Mouse (Mus musculus) ES-CJ7 (cell line): ENCODE data around the gene Raet1d.
"Not testable (repeated sequence)": the region's sequence is repeated elsewhere in the genome, so short reads cannot be mapped to it uniquely, and the experiment has no call there.

ENCODE experiments used
- DNase-seq: peaks from one replicate; pipeline ENCODE4 v3.0.0; 2011; ENCODE audit warnings: low read depth, low spot score

Raet1d gene

GRCm38 (mm10) chr10:22360252-22360651 is at the start of gene Raet1d:
Gene Raet1d (plus strand): TSS chr10:22360552.
- DNase-seq = not testable (repeated sequence)

DNA sequence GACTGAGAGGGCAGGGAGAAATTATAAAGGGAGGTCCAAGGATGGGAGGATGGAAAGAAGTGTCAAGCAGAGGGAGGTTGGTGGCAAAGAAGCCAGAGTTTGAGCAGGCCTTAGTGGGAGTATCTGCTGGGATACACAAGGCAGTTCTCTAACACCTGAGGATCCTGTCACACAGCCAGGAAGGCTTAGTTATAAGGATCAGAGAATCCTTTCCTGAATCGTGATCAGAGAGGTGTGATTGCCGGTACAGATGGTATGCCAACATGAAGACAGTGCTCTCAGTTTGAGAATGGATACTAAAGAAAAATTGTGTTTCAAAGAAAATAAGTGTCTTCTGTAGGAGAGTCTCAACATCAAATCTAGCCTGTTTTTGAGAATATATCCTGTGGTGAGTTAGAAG is 37.5 kb upstream of the Raet1d start:
- DNase-seq = no peak

DNA sequence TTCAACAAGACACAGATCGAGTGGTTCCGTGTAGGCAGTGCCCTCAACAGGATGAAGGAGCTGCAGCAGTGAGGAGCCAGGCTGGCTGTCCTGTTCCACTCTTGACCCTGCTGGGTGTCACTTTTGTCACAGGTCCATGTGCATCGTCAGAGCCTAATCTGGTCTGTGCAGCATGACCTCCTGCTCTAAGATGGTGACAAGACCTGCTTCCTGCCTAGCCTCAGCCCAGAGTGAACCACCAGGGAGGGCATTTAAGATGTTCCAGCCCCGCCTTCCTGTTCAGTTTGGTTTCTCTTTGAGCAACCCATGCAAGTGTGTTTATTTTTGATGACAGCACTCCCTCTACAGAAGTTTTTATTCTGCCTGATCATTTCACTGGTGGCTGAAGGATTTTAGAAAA is 14.6 kb upstream of the Raet1d start:
- not testable (repeated sequence) for DNase-seq

- not testable (repeated sequence) for DNase-seq
Measured at GRCm38 (mm10) chr10:22353548-22354195, 6.7 kb upstream of the Raet1d start.

- not testable (repeated sequence) for DNase-seq
Measured at GRCm38 (mm10) chr10:22354196-22354574, 6.2 kb upstream of the Raet1d start.

DNA sequence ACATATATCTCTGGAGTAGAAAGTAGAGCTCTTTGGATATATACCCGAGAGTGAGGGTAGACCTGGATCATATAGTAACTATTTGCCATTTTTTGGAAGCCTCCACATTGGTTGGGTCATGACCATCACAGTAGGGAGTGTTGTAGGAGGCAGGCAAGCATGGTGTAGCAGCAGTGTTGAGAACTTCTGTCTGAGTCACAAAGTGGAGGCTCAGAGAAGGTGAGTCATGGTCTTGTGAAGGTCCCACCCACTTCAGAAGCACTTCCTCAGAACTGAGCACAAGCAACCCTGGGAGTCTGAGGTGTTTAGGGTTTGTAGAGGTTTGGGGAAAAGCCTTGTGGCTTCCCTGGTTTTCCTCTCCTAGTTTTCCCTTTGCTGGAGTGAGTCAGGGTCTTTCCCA is 3.0 kb upstream of the Raet1d start:
- DNase-seq = not testable (repeated sequence)

GRCm38 (mm10) chr10:22360957-22361356 is 605 bp downstream of the Raet1d start:
- DNase-seq = not testable (repeated sequence)

DNA sequence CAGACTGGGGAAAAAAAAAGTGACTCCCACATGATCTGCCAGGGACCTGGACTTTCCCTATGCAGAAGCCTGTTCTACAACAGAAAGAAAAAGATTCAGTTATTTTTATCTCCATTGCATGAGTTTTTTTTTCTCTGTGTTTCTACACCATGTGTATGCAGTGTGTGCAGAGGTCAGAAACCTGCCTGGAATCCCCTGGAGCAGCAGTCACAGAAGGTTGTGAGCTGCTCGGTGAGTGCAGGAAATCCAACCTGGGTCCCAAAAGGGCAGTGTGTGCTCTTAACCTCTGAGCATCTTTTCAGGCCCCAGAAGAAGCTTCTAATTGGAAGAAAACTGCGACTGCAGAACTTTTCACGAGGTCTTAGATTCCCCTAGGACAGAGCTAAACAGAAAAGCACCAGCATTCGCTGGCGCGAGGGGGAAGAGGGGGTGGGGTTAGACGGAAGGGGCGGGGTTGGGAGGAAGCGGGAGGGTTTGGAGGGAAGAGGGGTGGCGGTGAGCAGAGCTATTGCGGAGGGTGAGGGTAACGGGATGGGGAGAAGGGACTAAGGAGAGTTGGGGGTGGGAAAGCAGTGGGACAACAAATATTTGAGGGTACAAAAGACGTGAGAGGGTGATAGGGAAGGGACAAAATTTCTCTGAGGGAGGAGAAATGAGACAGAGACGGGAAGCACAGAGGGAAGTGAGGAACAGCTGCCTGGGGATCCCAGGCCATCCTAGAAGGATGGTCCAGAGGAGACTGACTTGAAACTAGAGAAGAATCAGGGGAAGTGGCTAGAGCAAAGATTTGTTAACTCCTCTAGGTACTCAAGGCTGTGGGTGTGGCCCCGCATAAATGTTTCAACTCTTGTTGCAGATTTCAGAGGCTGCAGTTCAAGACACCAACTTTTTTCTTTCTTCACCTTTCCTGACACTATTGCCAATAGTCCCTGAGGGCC is 1.3 kb downstream of the Raet1d start:
- DNase-seq = peak; percentile 49

- DNase-seq = not testable (repeated sequence)
Measured at GRCm38 (mm10) chr10:22362466-22362865, 2.1 kb downstream of the Raet1d start.

- not testable (repeated sequence) for DNase-seq
Measured at GRCm38 (mm10) chr10:22364915-22365314, 4.6 kb downstream of the Raet1d start.

DNA sequence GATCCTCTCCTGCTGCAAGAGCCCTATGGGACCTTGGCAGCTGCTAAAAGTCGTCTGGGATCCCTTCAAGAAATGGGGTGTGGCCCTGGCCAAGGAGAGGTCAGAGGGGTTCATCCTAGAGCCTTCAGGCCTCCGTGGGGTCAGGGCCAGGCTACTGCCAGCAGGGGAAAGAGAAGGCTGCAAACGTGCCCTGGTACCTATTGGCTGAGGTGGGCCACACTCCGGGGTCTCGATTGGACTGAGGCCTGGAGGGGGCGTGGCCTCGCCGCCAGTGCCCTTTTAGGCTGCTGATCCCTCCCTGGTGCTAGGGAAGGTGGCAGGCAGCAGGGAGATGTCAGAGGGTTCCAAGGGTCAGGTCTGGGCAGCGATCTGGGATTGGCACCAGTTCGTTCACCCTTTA is 20.9 kb downstream of the Raet1d start:
- not testable (repeated sequence) for DNase-seq

GRCm38 (mm10) chr10:22390146-22390545 is 29.8 kb downstream of the Raet1d start:
- DNase-seq = peak; percentile 51

DNA sequence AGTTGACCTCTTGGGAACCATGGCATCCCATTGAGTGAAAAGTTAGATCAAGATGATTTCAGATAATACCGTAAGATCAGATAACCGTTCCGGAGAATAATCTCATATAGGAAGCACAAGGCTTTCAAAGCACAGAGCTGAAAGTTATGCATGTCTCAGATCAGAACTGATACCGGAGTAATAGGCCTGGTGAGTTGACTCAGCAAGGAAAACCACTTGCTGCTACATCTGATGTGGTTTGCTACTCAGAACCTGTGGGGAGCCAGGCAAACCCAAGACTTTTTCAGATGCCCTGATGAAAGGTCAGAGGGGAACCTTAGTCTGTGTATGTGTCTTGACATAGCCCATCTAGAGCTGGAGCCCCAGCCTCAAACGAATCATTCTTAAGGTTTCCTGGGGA is 31.3 kb downstream of the Raet1d start:
- DNase-seq = not testable (repeated sequence)

- DNase-seq = not testable (repeated sequence)
Measured at GRCm38 (mm10) chr10:22393028-22393824, 32.9 kb downstream of the Raet1d start.

GRCm38 (mm10) chr10:22396680-22397079 is 36.3 kb downstream of the Raet1d start:
- not testable (repeated sequence) for DNase-seq

DNA sequence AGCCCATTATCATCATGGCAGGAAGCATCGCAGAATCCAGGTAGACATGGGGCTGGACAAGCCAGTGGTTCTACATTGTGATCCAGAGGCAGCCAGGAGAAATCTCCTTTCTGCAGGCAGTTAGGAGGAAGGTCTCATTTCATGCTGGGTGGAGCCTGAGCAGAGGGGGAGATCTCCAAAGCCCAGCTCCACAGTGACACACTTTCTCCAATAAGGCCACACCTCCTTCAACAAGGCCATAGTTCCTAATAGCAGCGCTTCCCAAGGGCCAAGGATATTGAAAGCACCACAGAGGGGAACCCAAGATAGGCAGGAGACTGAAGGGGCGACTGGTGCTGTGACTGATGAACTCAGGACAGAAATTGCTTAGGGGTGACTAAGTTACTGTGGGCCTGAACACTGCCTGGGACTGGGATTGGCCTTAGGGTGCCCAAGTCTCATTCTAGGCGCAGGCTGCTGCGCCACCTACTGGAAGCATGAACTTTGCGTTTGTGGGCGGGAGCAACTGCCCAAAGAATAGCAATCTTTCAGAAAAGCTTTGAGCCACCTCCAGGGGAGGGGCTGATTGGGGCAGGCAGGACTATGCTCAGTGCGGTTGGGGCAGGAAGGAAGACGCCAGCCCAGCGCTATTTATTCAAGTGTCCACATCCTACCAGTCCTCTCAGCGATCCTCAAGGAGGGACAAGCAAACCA is 42.0 kb downstream of the Raet1d start:
- DNase-seq = not testable (repeated sequence)

DNA sequence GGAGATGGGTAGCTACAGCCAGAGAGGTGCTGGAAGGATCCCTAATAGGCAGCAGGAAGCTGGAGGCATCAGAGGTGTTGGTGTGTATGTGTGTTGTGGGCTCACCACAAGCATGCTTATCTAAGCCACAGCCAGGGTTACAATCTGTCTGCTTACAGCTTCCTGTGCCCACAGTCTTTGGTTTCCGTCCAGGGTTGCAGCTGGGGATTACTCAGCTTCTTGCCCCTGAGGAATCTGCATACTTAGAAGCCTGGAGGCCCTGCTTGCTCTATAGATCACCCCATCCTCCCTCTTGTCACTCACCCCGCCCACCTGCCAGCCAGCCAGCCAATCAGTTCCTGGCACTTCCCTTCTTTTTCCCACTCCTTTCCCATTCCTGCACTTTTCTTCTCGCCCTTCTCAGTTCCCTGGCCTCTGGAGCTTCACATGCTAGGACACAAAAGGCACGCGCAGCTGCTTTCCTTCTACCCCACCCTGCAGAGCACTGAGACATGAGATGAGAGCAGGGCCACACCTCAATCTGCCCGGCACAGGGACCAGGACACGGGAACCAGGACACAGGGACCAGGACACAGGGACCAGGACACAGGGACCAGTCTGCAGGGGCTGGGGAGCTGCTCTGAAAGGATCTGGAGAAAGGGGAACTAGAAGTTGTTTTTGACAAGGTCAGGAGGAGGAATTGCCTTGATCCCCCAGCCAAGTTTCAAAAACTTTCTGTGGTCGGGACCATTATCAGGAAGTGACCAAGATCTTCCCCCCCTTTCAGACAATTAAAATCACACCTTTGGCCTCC is 53.5 kb downstream of the Raet1d start:
- not testable (repeated sequence) for DNase-seq
